Mouse (Mus musculus) liver, embryonic 14.5 days (tissue): ENCODE data around the gene Fus. TPM values are rescaled to one million over a fixed set of nuclear protein-coding genes. Genes with fewer than 3 reads are reported as not detected.

Source experiments
- ATAC-seq: fragments of 200-750 bp; cut with Nextera tagmentation; 2 replicates; pipeline ENCODE4 v1.8.0; 2017; ENCODE audit warnings: moderate number of reproducible peaks, mild to moderate bottlenecking, moderate library complexity; ENCODE audit not compliant: insufficient read depth
- DNase-seq, 3 experiments: peaks; one replicate each; pipeline ENCODE4 v3.0.0-alpha.2; 2012 to 2013; ENCODE audit warnings: low read depth in 3 of 3, low spot score in 3 of 3
- H3K27ac ChIP-seq: fragments of 300-500 bp; sonication (generic); 2 replicates; pipeline ENCODE4 v1.5.1; 2014; ENCODE audit warnings: moderate library complexity, mild to moderate bottlenecking, control low read depth, inconsistent platforms
- H3K27me3 ChIP-seq: fragments of 300-500 bp; sonication (generic); 2 replicates; pipeline ENCODE4 v1.6.1; 2014; ENCODE audit warnings: mild to moderate bottlenecking, low read length, moderate library complexity; ENCODE audit not compliant: control insufficient read depth, insufficient read depth
- H3K36me3 ChIP-seq: fragments of 300-500 bp; sonication (generic); replicated peaks from 2 replicates; pipeline ENCODE4 v1.6.1; 2014; ENCODE audit warnings: low read depth; ENCODE audit not compliant: control insufficient read depth, insufficient read depth
- H3K4me1 ChIP-seq, 2 experiments: fragments of 200-500 bp in 1 of 2; fragments of 300-500 bp in 1 of 2; sonication (generic) in 1 of 2; replicated peaks; 2 replicates each; pipeline ENCODE4 v1.6.1; 2012 to 2014; ENCODE audit warnings: antibody characterized with exemption in 1 of 2, inconsistent platforms in 1 of 2, low read length in 1 of 2; ENCODE audit not compliant: control insufficient read depth in 2 of 2, insufficient read depth in 2 of 2
- H3K4me2 ChIP-seq: fragments of 300-500 bp; sonication (generic); 2 replicates; pipeline ENCODE4 v1.6.1; 2014; ENCODE audit warnings: low read depth, mild to moderate bottlenecking, control low read depth, moderate library complexity
- H3K4me3 ChIP-seq, 2 experiments: fragments of 200-500 bp in 1 of 2; fragments of 300-500 bp in 1 of 2; sonication (generic) in 1 of 2; 2 replicates each; pipeline ENCODE4 v1.5.1; 2012 to 2014; ENCODE audit warnings: low read depth in 2 of 2, low read length in 2 of 2, mild to moderate bottlenecking in 2 of 2, control low read depth in 1 of 2, inconsistent platforms in 1 of 2, moderate library complexity in 1 of 2; ENCODE audit not compliant: insufficient read depth in 1 of 2
- H3K9ac ChIP-seq: fragments of 300-500 bp; sonication (generic); replicated peaks from 2 replicates; pipeline ENCODE4 v1.6.1; 2014; ENCODE audit warnings: mild to moderate bottlenecking, control low read depth, moderate library complexity
- H3K9me3 ChIP-seq: fragments of 300-500 bp; sonication (generic); 2 replicates; pipeline ENCODE4 v1.6.1; 2016; ENCODE audit warnings: low read length, mixed read lengths; ENCODE audit not compliant: control insufficient read depth
- CTCF ChIP-seq: IDR thresholded peaks from 2 replicates; pipeline ENCODE4 v1.5.1; 2016; ENCODE audit warnings: antibody characterized with exemption, low read depth, control low read depth
- EP300 ChIP-seq: IDR thresholded peaks from 2 replicates; pipeline ENCODE4 v1.6.1; 2016; ENCODE audit warnings: antibody characterized with exemption, low read depth
- WGBS: fragments of 180-500 bp; shearing (Covaris S2); extraction: QIAGEN DNeasy Blood & Tissue Kit; methylation state at CpG from one replicate; pipeline ENCODE4 v1.1.7; 2014; ENCODE audit not compliant: insufficient replicate concordance; 5-methylcytosine and 5-hydroxymethylcytosine counted together
- polyA plus RNA-seq, 2 experiments: library from polyadenylated mRNA; depleted of rRNA in 1 of 2; stranded (reverse) in 1 of 2; unstranded in 1 of 2; fragments of >200 nt; fragmentation: Nextera tagmentation in 1 of 2; extraction: Ambion mirVana in 1 of 2; gene quantifications; 2 replicates each; pipeline versions ENCODE4 v1.2.1 to v1.2.3; 2012 to 2014

The Fus gene
- polyA plus RNA-seq, 2 experiments = 15.8 to 278 TPM

GRCm38 (mm10) chr7:127932273-127933031, 34.8 kb upstream of the Fus start:
- ATAC-seq (no peak), DNase-seq (no peak)
- H3K4me3 ChIP-seq = no peak overlapping the region
- peaks cover 6 to 16% of the 10 kb centered on the region in 2 experiments; a peak in 3 of 4 replicates for H3K4me1 ChIP-seq
- H3K27ac ChIP-seq = no peak overlapping the region
- WGBS = 57% methylated on average over 13 of the region's 13 CpGs
- no peaks in the 10 kb centered on the region for H3K27me3 ChIP-seq
- H3K4me2 ChIP-seq = peak overlapping the region; percentile 7; the same call in 1 of the 2 replicates
- H3K9me3 ChIP-seq = no peaks in the 10 kb centered on the region
- no peak for TF ChIP-seq CTCF
- no peak for TF ChIP-seq EP300
- H3K36me3 ChIP-seq = no peaks in the 10 kb centered on the region
- no peak overlapping the region for H3K9ac ChIP-seq

GRCm38 (mm10) chr7:127934075-127934474, 33.2 kb upstream of the Fus start:
- no peak for TF ChIP-seq CTCF
- no peak for TF ChIP-seq EP300
- no peaks in the 10 kb centered on the region for H3K27me3 ChIP-seq
- no peak overlapping the region for H3K4me3 ChIP-seq
- ATAC-seq (no peak), DNase-seq (no peak)
- no peak overlapping the region for H3K4me2 ChIP-seq
- no peaks in the 10 kb centered on the region for H3K9me3 ChIP-seq
- WGBS = 72% methylated on average over 5 of the region's 5 CpGs
- H3K27ac ChIP-seq = no peak overlapping the region
- no peaks in the 10 kb centered on the region for H3K36me3 ChIP-seq
- H3K9ac ChIP-seq = no peak overlapping the region
- H3K4me1 ChIP-seq = peaks cover 6 to 16% of the 10 kb centered on the region in 2 experiments; a peak in 3 of 4 replicates

- 6% methylated on average over 32 of the region's 32 CpGs for WGBS
- H3K9me3 ChIP-seq = no peaks in the 10 kb centered on the region
- ATAC-seq (peak; percentile 91), DNase-seq (peak; percentile 90)
- no peaks in the 10 kb centered on the region for H3K36me3 ChIP-seq
- no peak overlapping the region for H3K27ac ChIP-seq
- peak overlapping the region; percentile 77 for H3K9ac ChIP-seq
- H3K27me3 ChIP-seq = no peaks in the 10 kb centered on the region
- peak overlapping the region; percentile 64 to 81 for H3K4me3 ChIP-seq
- H3K4me2 ChIP-seq = peak overlapping the region; percentile 99
- peaks cover 3 to 9% of the 10 kb centered on the region in 2 experiments; a peak in 3 of 4 replicates for H3K4me1 ChIP-seq
- TF ChIP-seq CTCF = peak; percentile 99
- no peak for TF ChIP-seq EP300
Observed at GRCm38 (mm10) chr7:127935028-127935722, 32.1 kb upstream of the Fus start.

- under 1% methylated on average over 38 of the region's 38 CpGs for WGBS
- TF ChIP-seq CTCF (no peak), EP300 (no peak)
- Histone ChIP-seq H3K9me3 (no peaks in the 10 kb centered on the region), H3K27me3 (no peaks in the 10 kb centered on the region), H3K4me2 (peak overlapping the region; percentile 99), H3K4me1 (peaks cover 3 to 9% of the 10 kb centered on the region in 2 experiments; a peak in 3 of 4 replicates), H3K27ac (no peak overlapping the region), H3K4me3 (peak overlapping the region; percentile 64 to 81), H3K36me3 (no peaks in the 10 kb centered on the region), H3K9ac (peak overlapping the region; percentile 77)
- DNase-seq (no peak), ATAC-seq (peak; percentile 40)
Observed at GRCm38 (mm10) chr7:127935748-127936159, 31.5 kb upstream of the Fus start.

- WGBS = 56% methylated on average over 18 of the region's 18 CpGs
- no peaks in the 10 kb centered on the region for H3K36me3 ChIP-seq
- no peak overlapping the region for H3K27ac ChIP-seq
Observed at GRCm38 (mm10) chr7:127936216-127936884, 30.9 kb upstream of the Fus start.

More at GRCm38 (mm10) chr7:127936216-127936884, 30.9 kb upstream of the Fus start:
- DNase-seq (no peak), ATAC-seq (no peak)
- Histone ChIP-seq H3K27me3 (no peaks in the 10 kb centered on the region), H3K4me2 (peak overlapping the region; percentile 99), H3K9me3 (no peaks in the 10 kb centered on the region), H3K4me1 (peaks cover 3 to 9% of the 10 kb centered on the region in 2 experiments; a peak in 3 of 4 replicates), H3K9ac (peak overlapping the region; percentile 77), H3K4me3 (peak overlapping the region; percentile 64 to 81)
- no peak for TF ChIP-seq EP300
- no peak for TF ChIP-seq CTCF
